29 mouse cellular contexts compared by ENCODE assay signal in the genomic region with DNA sequence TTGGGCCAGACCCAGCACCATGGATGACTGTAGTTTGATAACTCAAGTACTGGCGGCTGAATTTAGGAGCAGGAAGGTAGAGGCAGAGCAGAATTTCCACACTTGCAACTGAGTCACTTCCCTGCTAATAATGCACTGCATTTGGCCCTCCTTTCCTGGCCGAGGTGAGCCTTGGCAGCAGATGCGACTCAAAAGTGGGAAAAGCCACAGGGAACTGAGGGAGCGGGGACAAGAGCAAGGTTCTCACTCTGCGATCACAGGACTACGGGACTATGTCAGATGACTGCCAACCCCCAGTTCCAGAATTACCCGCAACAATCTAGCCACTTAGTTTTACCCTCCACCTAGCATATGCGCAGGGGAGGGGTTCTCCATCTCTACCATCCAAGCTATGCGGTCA. TPM values are rescaled to one million over a fixed set of nuclear protein-coding genes. Genes with fewer than 3 reads are reported as not detected.
DNase-seq lines count a peak whose midpoint lies in the region; ATAC-seq and TF ChIP-seq lines count a peak whose summit lies in the region.
"Had no signal": no experiment of that assay in that cellular context is flagged by ENCODE, and none has a peak within 500 bp of the region (broad histone marks: within the 10 kb centered on the region; RNA-seq: fewer than 3 reads in every experiment).

No protein-coding gene starts in this region.

- H3K36me3 ChIP-seq in intestine, embryonic 15.5 days = no peaks in the 10 kb centered on the region
- no peaks in the 10 kb centered on the region for H3K36me3 ChIP-seq in liver, embryonic 13.5 days
- H3K36me3 ChIP-seq in stomach, postnatal 0 days (ENCODE audit: control insufficient read depth, insufficient read depth, low read length) = no peaks in the 10 kb centered on the region; the same call in 1 of the 2 replicates
- no peaks in the 10 kb centered on the region for H3K36me3 ChIP-seq in midbrain, embryonic 16.5 days (ENCODE audit: control insufficient read depth, insufficient read depth, low read length)
- H3K36me3 ChIP-seq: embryonic facial prominence, embryonic 13.5 days; forebrain, embryonic 12.5 days; G1E; hindbrain, embryonic 13.5 days; limb, embryonic 13.5 days had no signal

- DNase-seq in layer of hippocampus, adult 2 months (ENCODE audit: low spot score in 2 of 2) = no peak
- no peak for DNase-seq in layer of hippocampus, adult 9-11 months
- DNase-seq in liver, embryonic 13.5 days = no peak
- DNase-seq in stomach, postnatal 0 days (ENCODE audit: low spot score) = no peak
- DNase-seq in spleen, postnatal 14 days (ENCODE audit: low spot score in 2 of 2) = no peak
- DNase-seq: adrenal gland, postnatal 36 days; B cell, adult 2 months; embryo, embryonic 11 days; gastrocnemius, postnatal 36 days; heart, postnatal 14 days; kidney, adult 8-10 months; kidney, postnatal 10 days; layer of hippocampus, postnatal 36 days; thymus, postnatal 25 days had no signal

- no peak for TF ChIP-seq EP300 in stomach, postnatal 0 days (optimal IDR thresholded peaks at IDR 0.05)

- no peak overlapping the region for H3K27ac ChIP-seq in layer of hippocampus, adult 2 months
- H3K27ac ChIP-seq in intestine, embryonic 15.5 days = no peak overlapping the region
- H3K27ac ChIP-seq in liver, embryonic 13.5 days = no peak overlapping the region
- 0 out of 2 replicates have a peak overlapping the region, but pooled peaks have one; percentile 40 for H3K27ac ChIP-seq in stomach, postnatal 0 days (replicated peaks)
- H3K27ac ChIP-seq in midbrain, embryonic 16.5 days (ENCODE audit: low read length) = no peak overlapping the region
- H3K27ac ChIP-seq: embryonic facial prominence, embryonic 13.5 days; forebrain, embryonic 12.5 days; hindbrain, embryonic 13.5 days; limb, embryonic 13.5 days; macrophage had no signal

- 0 out of 2 replicates have a peak overlapping the region, but pooled peaks have one; percentile 94 for H3K4me2 ChIP-seq in intestine, embryonic 15.5 days (replicated peaks)
- H3K4me2 ChIP-seq in liver, embryonic 13.5 days = peak overlapping the region; percentile 93
- peak overlapping the region; percentile 20; the same call in 1 of the 2 replicates for H3K4me2 ChIP-seq in stomach, postnatal 0 days (replicated peaks; ENCODE audit: low read depth)
- no peak overlapping the region for H3K4me2 ChIP-seq in midbrain, embryonic 16.5 days (ENCODE audit: low read length)
- H3K4me2 ChIP-seq: embryonic facial prominence, embryonic 13.5 days; forebrain, embryonic 12.5 days; heart, embryonic 11.5 days; hindbrain, embryonic 13.5 days; limb, embryonic 13.5 days had no signal

- H3K9me3 ChIP-seq in intestine, embryonic 15.5 days = no peaks in the 10 kb centered on the region
- no peaks in the 10 kb centered on the region for H3K9me3 ChIP-seq in liver, embryonic 13.5 days (replicated peaks)
- H3K9me3 ChIP-seq in stomach, postnatal 0 days (ENCODE audit: control insufficient read depth, low read length) = no peaks in the 10 kb centered on the region
- H3K9me3 ChIP-seq in midbrain, embryonic 16.5 days (replicated peaks; ENCODE audit: control insufficient read depth, low read length, poor library complexity, severe bottlenecking) = no peaks in the 10 kb centered on the region
- H3K9me3 ChIP-seq: embryonic facial prominence, embryonic 13.5 days; forebrain, embryonic 12.5 days; G1E; hindbrain, embryonic 13.5 days; limb, embryonic 13.5 days had no signal

- peak overlapping the region; percentile 41 for H3K4me3 ChIP-seq in layer of hippocampus, adult 2 months
- no peak overlapping the region for H3K4me3 ChIP-seq in intestine, embryonic 15.5 days (replicated peaks)
- 0 out of 2 replicates have a peak overlapping the region, but pooled peaks have one; percentile 67 for H3K4me3 ChIP-seq in liver, embryonic 13.5 days (replicated peaks)
- no peak overlapping the region for H3K4me3 ChIP-seq in stomach, postnatal 0 days (ENCODE audit: low read depth, low read length)
- no peak overlapping the region for H3K4me3 ChIP-seq in midbrain, embryonic 16.5 days (ENCODE audit: low read depth, low read length)
- H3K4me3 ChIP-seq: embryonic facial prominence, embryonic 13.5 days; erythroblast, embryonic 14.5 days; forebrain, embryonic 12.5 days; hindbrain, embryonic 13.5 days; limb, embryonic 13.5 days had no signal

- H3K27me3 ChIP-seq in intestine, embryonic 15.5 days (replicated peaks) = no peaks in the 10 kb centered on the region
- peaks cover 30% of the 10 kb centered on the region for H3K27me3 ChIP-seq in liver, embryonic 13.5 days
- H3K27me3 ChIP-seq in stomach, postnatal 0 days (ENCODE audit: control insufficient read depth, insufficient read depth, low read length) = no peaks in the 10 kb centered on the region
- no peaks in the 10 kb centered on the region for H3K27me3 ChIP-seq in midbrain, embryonic 16.5 days (ENCODE audit: control insufficient read depth, insufficient read depth, low read depth, low read length)

- ATAC-seq in intestine, embryonic 15.5 days = no peak
- ATAC-seq in liver, embryonic 13.5 days (ENCODE audit: low read depth) = no peak
- no peak for ATAC-seq in stomach, postnatal 0 days (ENCODE audit: low FRiP score, low TSS enrichment)
- no peak for ATAC-seq in midbrain, embryonic 16.5 days
- ATAC-seq: Patski had no signal

- H3K9ac ChIP-seq in intestine, embryonic 15.5 days = no peak overlapping the region; the same call in 1 of the 2 replicates
- H3K9ac ChIP-seq in liver, embryonic 13.5 days = no peak overlapping the region
- no peak overlapping the region for H3K9ac ChIP-seq in stomach, postnatal 0 days (ENCODE audit: low read length)
- H3K9ac ChIP-seq in midbrain, embryonic 16.5 days (ENCODE audit: low read depth, low read length) = no peak overlapping the region
- H3K9ac ChIP-seq: embryonic facial prominence, embryonic 13.5 days; forebrain, embryonic 12.5 days; hindbrain, embryonic 13.5 days; limb, embryonic 13.5 days had no signal

- 89% methylated on average over 9 of the region's 9 CpGs for WGBS in intestine, embryonic 15.5 days
- WGBS in liver, embryonic 13.5 days (ENCODE audit: insufficient replicate concordance) = 75% methylated on average over 9 of the region's 9 CpGs
- WGBS in stomach, postnatal 0 days = 86% methylated on average over 9 of the region's 9 CpGs
- WGBS in midbrain, embryonic 16.5 days = 85% methylated on average over 9 of the region's 9 CpGs

- H3K4me1 ChIP-seq in intestine, embryonic 15.5 days (replicated peaks) = peaks cover 16% of the 10 kb centered on the region; the same call in 1 of the 2 replicates
- peaks cover 31% of the 10 kb centered on the region for H3K4me1 ChIP-seq in liver, embryonic 13.5 days (replicated peaks)
- no peaks in the 10 kb centered on the region for H3K4me1 ChIP-seq in stomach, postnatal 0 days (replicated peaks; ENCODE audit: control insufficient read depth, insufficient read depth)
- H3K4me1 ChIP-seq in midbrain, embryonic 16.5 days (ENCODE audit: control insufficient read depth, insufficient read depth, low read length) = peaks cover 10% of the 10 kb centered on the region

- TF ChIP-seq CTCF in layer of hippocampus, adult 2 months (conservative IDR thresholded peaks at IDR 0.05) = no peak
- TF ChIP-seq CTCF in stomach, postnatal 0 days (IDR thresholded peaks at IDR 0.05; ENCODE audit: low read depth) = no peak

RNA-seq across cellular contexts. Expression of gene Dgat2, which starts 3.2 kb away (rescaled TPM):
- 100 to 1,000 TPM; 111 TPM for total RNA-seq in layer of hippocampus, adult 2 months (2021)
- 176 and 204 TPM in 2 replicates for polyA plus RNA-seq in intestine, embryonic 15.5 days (2015; fragmentation: Nextera tagmentation; extraction: Ambion mirVana)
- 71.1 and 73.4 TPM in 2 replicates for polyA plus RNA-seq in liver, embryonic 13.5 days (2015; fragmentation: Nextera tagmentation; extraction: Ambion mirVana)
- polyA plus RNA-seq in stomach, postnatal 0 days (2015; fragmentation: Nextera tagmentation; extraction: Ambion mirVana) = 307 and 320 TPM in 2 replicates
- polyA plus RNA-seq in midbrain, embryonic 16.5 days (2015; fragmentation: Nextera tagmentation; extraction: Ambion mirVana) = 22.0 and 24.0 TPM in 2 replicates

RNA-seq across cellular contexts. Expression of gene Uvrag, which starts 38.3 kb away (rescaled TPM):
- total RNA-seq in layer of hippocampus, adult 2 months (2021) = 10 to 100 TPM; 48.9 to 52.4 TPM
- 20.5 and 20.9 TPM in 2 replicates for polyA plus RNA-seq in intestine, embryonic 15.5 days (2015; fragmentation: Nextera tagmentation; extraction: Ambion mirVana)
- polyA plus RNA-seq in liver, embryonic 13.5 days (2015; fragmentation: Nextera tagmentation; extraction: Ambion mirVana) = 8.9 and 9.0 TPM in 2 replicates
- polyA plus RNA-seq in stomach, postnatal 0 days (2015; fragmentation: Nextera tagmentation; extraction: Ambion mirVana) = 9.8 and 10.7 TPM in 2 replicates
- polyA plus RNA-seq in midbrain, embryonic 16.5 days (2015; fragmentation: Nextera tagmentation; extraction: Ambion mirVana) = 16.0 and 17.7 TPM in 2 replicates

RNA-seq across cellular contexts. Expression of gene Mogat2, which starts 59.1 kb away (rescaled TPM):
- not detected for total RNA-seq in layer of hippocampus, adult 2 months (2021)
- 120 and 142 TPM in 2 replicates for polyA plus RNA-seq in intestine, embryonic 15.5 days (2015; fragmentation: Nextera tagmentation; extraction: Ambion mirVana)
- polyA plus RNA-seq in liver, embryonic 13.5 days (2015; fragmentation: Nextera tagmentation; extraction: Ambion mirVana) = 35.9 and 37.5 TPM in 2 replicates
- polyA plus RNA-seq in stomach, postnatal 0 days (2015; fragmentation: Nextera tagmentation; extraction: Ambion mirVana) = 8.7 and 9.4 TPM in 2 replicates
- 1.1 and 1.2 TPM in 2 replicates for polyA plus RNA-seq in midbrain, embryonic 16.5 days (2015; fragmentation: Nextera tagmentation; extraction: Ambion mirVana)
- total RNA-seq: CH12.LX; G1E; gastrocnemius, adult 18-20 months; gastrocnemius, postnatal 36 days; heart, postnatal 14 days; layer of hippocampus, adult 18-20 months; layer of hippocampus, postnatal 36 days; midbrain, postnatal 0 days had no signal
- polyA plus RNA-seq: erythroblast, embryonic 14.5 days; Patski had no signal

Comparison
In these comparisons a context has a peak if more than half of its experiments do, and no peak if none do; other contexts are left out.
1. H3K4me3 ChIP-seq: peak in layer of hippocampus, adult 2 months (single experiment) and liver, embryonic 13.5 days (single experiment); none in intestine, embryonic 15.5 days (single experiment), stomach, postnatal 0 days (single experiment) and midbrain, embryonic 16.5 days (single experiment).